Mouse (Mus musculus): ENCODE data around the gene Pacs2.

DNA sequence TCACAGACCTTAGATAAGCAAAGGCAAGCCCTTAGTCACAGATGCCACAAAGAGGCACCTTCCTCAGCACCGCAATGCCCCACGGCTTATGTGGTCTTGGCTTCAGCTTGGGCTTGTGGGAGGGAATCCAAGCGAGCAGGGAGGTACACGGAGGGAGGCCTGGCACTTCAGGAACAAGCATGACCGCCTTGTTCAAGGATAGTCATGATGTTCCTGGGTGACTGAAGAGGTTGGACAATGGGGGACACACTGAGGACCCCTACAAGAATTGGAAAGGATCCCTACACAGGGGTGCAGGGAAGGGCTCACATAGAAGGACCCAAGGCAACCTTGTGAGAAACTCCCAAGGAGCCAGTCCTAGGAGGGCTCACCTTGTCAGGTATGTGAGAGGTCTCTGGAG, 82.7 kb downstream of the Pacs2 start:
- TF ChIP-seq CTCF (IDR thresholded peaks at IDR 0.05; ENCODE audit: extremely low read depth, insufficient read depth, low read length) (no peak), POLR2A (IDR thresholded peaks at IDR 0.05; ENCODE audit: extremely low read depth, insufficient read depth, low read length) (no peak)
